In genomic region chrX:53049196-53049595, GRCm38 (mm10) we compare ENCODE assay signal across 25 mouse cellular contexts.
"Had no signal": no experiment of that assay in that cellular context is flagged by ENCODE, and none has a peak within 500 bp of the region (broad histone marks: within the 10 kb centered on the region; RNA-seq: fewer than 3 reads in every experiment).

No protein-coding gene starts in this region.

- H3K9ac ChIP-seq: heart, embryonic 12.5 days; hindbrain, embryonic 13.5 days; hindbrain, embryonic 15.5 days; kidney, embryonic 15.5 days; limb, embryonic 12.5 days; liver, embryonic 15.5 days; liver, postnatal 0 days had no signal

- H3K9me3 ChIP-seq: heart, embryonic 10.5 days; heart, embryonic 12.5 days; hindbrain, embryonic 13.5 days; hindbrain, embryonic 15.5 days; kidney, embryonic 15.5 days; limb, embryonic 12.5 days; liver, embryonic 15.5 days had no signal

- H3K36me3 ChIP-seq: hindbrain, embryonic 13.5 days; hindbrain, embryonic 15.5 days; liver, embryonic 15.5 days had no signal

- H3K4me2 ChIP-seq: hindbrain, embryonic 13.5 days; hindbrain, embryonic 15.5 days; liver, embryonic 15.5 days had no signal

- DNase-seq: gastrocnemius, adult 2 months; gastrocnemius, postnatal 10 days; gastrocnemius, postnatal 25 days; heart, adult 18-20 months; heart, postnatal 14 days; heart, postnatal 36 days; kidney, adult 11 months; kidney, adult 2 months; kidney, adult 9 months; kidney, postnatal 14 days; kidney, postnatal 36 days; layer of hippocampus, adult 9-11 months; layer of hippocampus, postnatal 36 days; left cerebral cortex, postnatal 4 days; liver, postnatal 0 days had no signal

- H3K27ac ChIP-seq: gastrocnemius, adult 2 months; hindbrain, embryonic 13.5 days; hindbrain, embryonic 15.5 days; hindbrain, postnatal 0 days; kidney, postnatal 0 days; liver, embryonic 15.5 days had no signal

- H3K4me3 ChIP-seq: gastrocnemius, adult 2 months; heart, embryonic 10.5 days; heart, embryonic 12.5 days; hindbrain, embryonic 13.5 days; hindbrain, embryonic 15.5 days; liver, embryonic 15.5 days had no signal

- ATAC-seq: hindbrain, postnatal 0 days; intestine, embryonic 16.5 days; liver, postnatal 0 days had no signal

- H3K27me3 ChIP-seq: heart, embryonic 12.5 days; hindbrain, embryonic 15.5 days; kidney, embryonic 15.5 days; limb, embryonic 12.5 days; liver, embryonic 15.5 days had no signal
